Mouse (Mus musculus) intestine, embryonic 15.5 days (tissue): ENCODE measurements around the gene Ccdc189. TPM values are rescaled to one million over a fixed set of nuclear protein-coding genes. Genes with fewer than 3 reads are reported as not detected.
"Not testable (repeated sequence)": the region's sequence is repeated elsewhere in the genome, so short reads cannot be mapped to it uniquely, and the experiment has no call there.

ENCODE experiments used
- ATAC-seq: fragments of 200-750 bp; cut with Nextera tagmentation; 2 replicates; pipeline ENCODE4 v1.8.0; 2017; ENCODE audit warnings: moderate TSS enrichment, moderate library complexity
- H3K27ac ChIP-seq: fragments of 300-500 bp; sonication (generic); 2 replicates; pipeline ENCODE4 v1.5.1; 2015; ENCODE audit warnings: mild to moderate bottlenecking, inconsistent platforms
- H3K27me3 ChIP-seq: fragments of 300-500 bp; sonication (generic); replicated peaks from 2 replicates; pipeline ENCODE4 v1.6.1; 2015; ENCODE audit warnings: inconsistent platforms
- H3K36me3 ChIP-seq: fragments of 300-500 bp; sonication (generic); 2 replicates; pipeline ENCODE4 v1.6.1; 2015; ENCODE audit warnings: inconsistent platforms
- H3K4me1 ChIP-seq: fragments of 300-500 bp; sonication (generic); replicated peaks from 2 replicates; pipeline ENCODE4 v1.6.1; 2015; ENCODE audit warnings: inconsistent platforms
- H3K4me2 ChIP-seq: fragments of 300-500 bp; sonication (generic); replicated peaks from 2 replicates; pipeline ENCODE4 v1.6.1; 2015; ENCODE audit warnings: mild to moderate bottlenecking, inconsistent platforms
- H3K4me3 ChIP-seq: fragments of 300-500 bp; sonication (generic); replicated peaks from 2 replicates; pipeline ENCODE4 v1.5.1; 2015; ENCODE audit warnings: inconsistent platforms
- H3K9ac ChIP-seq: fragments of 300-500 bp; sonication (generic); 2 replicates; pipeline ENCODE4 v1.6.1; 2015; ENCODE audit warnings: inconsistent platforms
- H3K9me3 ChIP-seq: fragments of 300-500 bp; sonication (generic); 2 replicates; pipeline ENCODE4 v1.6.1; 2016; ENCODE audit warnings: inconsistent platforms
- WGBS: fragments of 180-500 bp; shearing (Covaris S2); methylation state at CpG from one replicate; pipeline ENCODE4 v1.1.7; 2015; 5-methylcytosine and 5-hydroxymethylcytosine counted together
- polyA plus RNA-seq: library from polyadenylated mRNA; unstranded; fragments of >200 nt; fragmentation: Nextera tagmentation; extraction: Ambion mirVana; gene quantifications from 2 replicates; pipeline ENCODE4 v1.2.1, GENCODE M21; 2015

Ccdc189 gene
- 4.1 and 4.9 TPM in 2 replicates for polyA plus RNA-seq

- H3K4me3 ChIP-seq: peak within 1 kb of the TSS; percentile 86
- peak within 1 kb of the TSS; percentile 81 for H3K9ac ChIP-seq
- peaks cover 26% of the 10 kb centered on the region for H3K36me3 ChIP-seq
- H3K4me1 ChIP-seq: peaks cover 17% of the 10 kb centered on the region
- H3K9me3 ChIP-seq: no peaks in the 10 kb centered on the region
- peak within 1 kb of the TSS; percentile 93 for H3K4me2 ChIP-seq
- under 1% methylated on average over 50 of the region's 50 CpGs for WGBS
- peak within 1 kb of the TSS; percentile 74 for H3K27ac ChIP-seq
- no peaks in the 10 kb centered on the region for H3K27me3 ChIP-seq
- ATAC-seq: peak; percentile 99
These were observed at the start of gene Ccdc189, which contains the start of gene Rnf40 for GRCm38 (mm10) chr7:127588011-127588871. TSS of gene Ccdc189 (minus strand) at chr7:127588595. TSS of gene Rnf40 (plus strand) at chr7:127588767.

- Histone ChIP-seq H3K36me3 (no peaks in the 10 kb centered on the region), H3K4me2 (peak overlapping the region; percentile 72), H3K27ac (no peak overlapping the region), H3K4me3 (peak overlapping the region; percentile 55), H3K9me3 (no peaks in the 10 kb centered on the region), H3K4me1 (peaks cover 3% of the 10 kb centered on the region; the same call in 1 of the 2 replicates), H3K27me3 (no peaks in the 10 kb centered on the region), H3K9ac (peak overlapping the region; percentile 55)
- ATAC-seq: peak; percentile 90
- under 1% methylated on average over 27 of the region's 27 CpGs for WGBS
These were observed 48.6 kb upstream of the Ccdc189 start for GRCm38 (mm10) chr7:127636963-127637362.

GRCm38 (mm10) chr7:127631416-127631815, 43.0 kb upstream of the Ccdc189 start:
- Histone ChIP-seq H3K36me3 (no peaks in the 10 kb centered on the region), H3K4me1 (no peaks in the 10 kb centered on the region; the same call in 1 of the 2 replicates), H3K4me3 (no peak overlapping the region), H3K9me3 (no peaks in the 10 kb centered on the region), H3K4me2 (no peak overlapping the region), H3K27ac (no peak overlapping the region), H3K9ac (no peak overlapping the region), H3K27me3 (no peaks in the 10 kb centered on the region)
- 86% methylated on average over 4 of the region's 4 CpGs for WGBS
- ATAC-seq: no peak

GRCm38 (mm10) chr7:127628646-127629045, 40.3 kb upstream of the Ccdc189 start:
- no peak for ATAC-seq
- Histone ChIP-seq H3K4me2 (no peak overlapping the region), H3K4me1 (no peaks in the 10 kb centered on the region), H3K36me3 (no peaks in the 10 kb centered on the region), H3K27me3 (no peaks in the 10 kb centered on the region), H3K9me3 (no peaks in the 10 kb centered on the region), H3K9ac (no peak overlapping the region), H3K27ac (no peak overlapping the region), H3K4me3 (no peak overlapping the region)
- 83% methylated on average over 5 of the region's 5 CpGs for WGBS

- H3K27ac ChIP-seq: no peak overlapping the region
- H3K4me1 ChIP-seq: no peaks in the 10 kb centered on the region
- no peak for ATAC-seq
- H3K4me2 ChIP-seq: no peak overlapping the region
- H3K9ac ChIP-seq: no peak overlapping the region
- no peaks in the 10 kb centered on the region for H3K9me3 ChIP-seq
- 91% methylated on average over 4 of the region's 4 CpGs for WGBS
- no peaks in the 10 kb centered on the region for H3K27me3 ChIP-seq
- no peaks in the 10 kb centered on the region for H3K36me3 ChIP-seq
- H3K4me3 ChIP-seq: no peak overlapping the region
These were observed 38.1 kb upstream of the Ccdc189 start for GRCm38 (mm10) chr7:127626471-127626870.

- ATAC-seq: no peak
These were observed 37.6 kb upstream of the Ccdc189 start for GRCm38 (mm10) chr7:127626039-127626438.

DNA sequence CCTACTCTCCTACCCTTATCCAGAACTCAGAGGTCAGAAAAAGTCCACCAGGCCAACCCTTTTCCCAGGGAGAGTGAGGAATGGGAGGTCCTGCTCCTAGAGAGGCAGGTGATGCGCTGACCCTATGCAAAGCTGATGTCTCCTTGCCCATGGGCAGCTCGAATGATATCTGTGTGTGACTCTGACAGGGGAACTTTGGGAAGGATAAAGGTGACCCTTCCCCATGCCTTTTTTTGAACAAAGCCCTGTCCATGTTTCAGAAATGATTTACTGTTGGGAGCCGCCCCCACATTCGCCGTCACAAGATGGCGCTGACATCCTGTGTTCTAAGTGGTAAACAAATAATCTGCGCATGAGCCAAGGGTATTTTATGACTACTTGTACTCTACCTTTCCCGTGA, 30.0 kb upstream of the Ccdc189 start:
- not testable (repeated sequence) for H3K9me3 ChIP-seq, H3K27me3 ChIP-seq, H3K36me3 ChIP-seq, H3K27ac ChIP-seq, H3K9ac ChIP-seq, ATAC-seq, H3K4me1 ChIP-seq, H3K4me3 ChIP-seq, H3K4me2 ChIP-seq
- 90% methylated on average over 7 of the region's 8 CpGs for WGBS

More at GRCm38 (mm10) chr7:127626039-127626438, 37.6 kb upstream of the Ccdc189 start:
- Histone ChIP-seq H3K4me3 (no peak overlapping the region), H3K9me3 (no peaks in the 10 kb centered on the region), H3K36me3 (no peaks in the 10 kb centered on the region), H3K27ac (no peak overlapping the region), H3K4me2 (no peak overlapping the region), H3K9ac (no peak overlapping the region), H3K27me3 (no peaks in the 10 kb centered on the region), H3K4me1 (no peaks in the 10 kb centered on the region)
- 94% methylated on average over 7 of the region's 7 CpGs for WGBS

- Histone ChIP-seq H3K9me3 (no peaks in the 10 kb centered on the region), H3K27ac (no peak overlapping the region), H3K4me3 (no peak overlapping the region), H3K36me3 (no peaks in the 10 kb centered on the region), H3K4me1 (peaks cover 10% of the 10 kb centered on the region), H3K4me2 (no peak overlapping the region), H3K27me3 (no peaks in the 10 kb centered on the region), H3K9ac (no peak overlapping the region)
- ATAC-seq: no peak
- 61% methylated on average over 2 of the region's 2 CpGs for WGBS
These were observed 29.6 kb upstream of the Ccdc189 start for GRCm38 (mm10) chr7:127617962-127618361.

GRCm38 (mm10) chr7:127616881-127617280, 28.5 kb upstream of the Ccdc189 start:
- 63% methylated on average over 1 of the region's 1 CpGs for WGBS
- H3K27me3 ChIP-seq: no peaks in the 10 kb centered on the region
- no peak overlapping the region for H3K9ac ChIP-seq
- no peak for ATAC-seq
- H3K36me3 ChIP-seq: peaks cover 10% of the 10 kb centered on the region
- no peak overlapping the region for H3K27ac ChIP-seq
- no peaks in the 10 kb centered on the region for H3K9me3 ChIP-seq
- no peak overlapping the region for H3K4me2 ChIP-seq
- no peak overlapping the region for H3K4me3 ChIP-seq
- peaks cover 10% of the 10 kb centered on the region for H3K4me1 ChIP-seq

DNA sequence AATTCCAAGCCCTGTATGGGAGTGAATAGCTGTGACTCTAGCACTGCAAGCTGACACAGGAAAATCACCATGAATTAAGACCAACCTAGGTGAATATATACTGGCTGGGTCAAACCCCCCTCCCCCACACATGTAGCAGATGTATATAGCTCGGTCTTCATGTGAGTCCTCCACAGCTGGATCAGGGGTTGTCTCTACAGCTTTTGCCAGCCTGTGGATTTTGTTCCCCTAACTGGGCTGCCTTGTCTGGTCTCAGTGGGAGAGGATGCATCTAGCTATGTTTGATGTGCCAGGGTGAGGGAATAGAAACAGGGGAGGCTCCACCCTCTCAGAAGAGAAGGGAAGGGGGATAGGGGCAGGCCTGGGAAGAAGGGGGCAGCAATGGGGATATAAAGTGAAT, 27.9 kb upstream of the Ccdc189 start:
- H3K36me3 ChIP-seq: peaks cover 16% of the 10 kb centered on the region
- no peak overlapping the region for H3K4me2 ChIP-seq
- ATAC-seq: no peak
- no peak overlapping the region for H3K9ac ChIP-seq
- H3K27ac ChIP-seq: no peak overlapping the region
- no peaks in the 10 kb centered on the region for H3K9me3 ChIP-seq
- WGBS: 62% methylated on average over 1 of the region's 1 CpGs
- H3K4me3 ChIP-seq: no peak overlapping the region
- H3K4me1 ChIP-seq: peaks cover 10% of the 10 kb centered on the region
- no peaks in the 10 kb centered on the region for H3K27me3 ChIP-seq

GRCm38 (mm10) chr7:127614891-127615843, 26.8 kb upstream of the Ccdc189 start, which contains the start of gene Zfp629:
TSS of gene Zfp629 (minus strand) at chr7:127615797.
- peak; percentile 90 for ATAC-seq
- Histone ChIP-seq H3K4me3 (peak within 1 kb of the TSS; percentile 98), H3K9ac (peak within 1 kb of the TSS; percentile 94), H3K4me1 (peaks cover 10% of the 10 kb centered on the region), H3K27me3 (no peaks in the 10 kb centered on the region), H3K27ac (peak within 1 kb of the TSS; percentile 84), H3K4me2 (peak within 1 kb of the TSS; percentile 79), H3K36me3 (peaks cover 28% of the 10 kb centered on the region), H3K9me3 (no peaks in the 10 kb centered on the region)
- WGBS: 1% methylated on average over 49 of the region's 50 CpGs

DNA sequence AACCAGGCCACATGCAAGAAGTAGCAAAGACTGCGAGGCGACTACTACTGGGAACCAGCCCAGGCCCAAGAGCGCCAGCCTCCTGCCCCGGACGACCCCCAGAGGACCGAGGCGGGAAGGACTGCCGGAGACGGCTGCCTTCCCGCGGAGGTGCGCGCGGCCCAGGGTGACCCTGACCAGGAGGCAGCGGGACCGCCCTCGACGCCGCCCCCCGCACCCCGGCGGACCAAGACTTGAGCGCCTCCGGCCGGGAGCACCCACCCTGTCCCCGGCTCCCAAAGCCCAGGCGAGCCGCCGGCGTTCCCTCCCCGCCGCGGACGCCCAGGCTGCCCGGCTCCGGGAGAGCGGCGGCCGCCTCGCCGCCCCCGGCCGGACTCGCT, 26.1 kb upstream of the Ccdc189 start:
- Histone ChIP-seq H3K27ac (peak overlapping the region; percentile 84), H3K9ac (peak overlapping the region; percentile 94), H3K4me3 (peak overlapping the region; percentile 98), H3K36me3 (peaks cover 34% of the 10 kb centered on the region), H3K4me2 (peak overlapping the region; percentile 79), H3K9me3 (no peaks in the 10 kb centered on the region), H3K27me3 (no peaks in the 10 kb centered on the region), H3K4me1 (peaks cover 10% of the 10 kb centered on the region)
- ATAC-seq: peak; percentile 86
- WGBS: under 1% methylated on average over 40 of the region's 44 CpGs
